Mouse (Mus musculus) liver, postnatal 0 days (tissue): ENCODE results near the gene Ube4b.

Source experiments
- CTCF ChIP-seq: sonication (generic); IDR thresholded peaks from 2 replicates; pipeline ENCODE4 v1.5.1; 2016; ENCODE audit warnings: antibody characterized with exemption, low read depth
- EP300 ChIP-seq: IDR thresholded peaks from 2 replicates; pipeline ENCODE4 v1.6.1; 2016; ENCODE audit warnings: antibody characterized with exemption, low read depth, mild to moderate bottlenecking

- TF ChIP-seq CTCF (no peak), EP300 (no peak)
Observed at GRCm38 (mm10) chr4:149319088-149319487, 107.5 kb downstream of the Ube4b start.
